In the genomic region with DNA sequence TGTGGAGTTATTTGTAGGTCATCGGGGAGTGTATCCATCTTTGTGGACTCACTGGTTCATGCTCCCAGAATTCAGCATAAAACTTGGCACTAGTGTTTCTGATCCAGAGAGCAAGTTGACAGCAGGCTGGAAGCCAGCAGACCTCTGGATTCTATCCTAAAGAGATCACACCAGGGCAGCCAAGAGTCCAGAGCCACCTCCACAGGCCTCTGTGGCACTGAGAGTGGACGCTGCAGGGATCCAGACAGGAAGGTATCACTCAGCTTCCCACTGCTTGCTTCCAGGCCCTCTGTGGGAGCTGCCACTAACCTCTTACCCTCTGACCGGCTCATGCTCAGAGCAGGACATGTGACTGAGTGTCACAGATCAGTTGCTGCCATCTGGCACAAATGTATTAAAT, we compare ENCODE assay signal across 11 mouse cellular contexts.
DNase-seq lines count a peak whose midpoint lies in the region; ATAC-seq and TF ChIP-seq lines count a peak whose summit lies in the region.
"Had no signal": no experiment of that assay in that cellular context is flagged by ENCODE, and none has a peak within 500 bp of the region (broad histone marks: within the 10 kb centered on the region; RNA-seq: fewer than 3 reads in every experiment).

No protein-coding gene starts in this region.

- no peak for TF ChIP-seq POLR2A in liver, adult 2 months (IDR thresholded peaks at IDR 0.05; ENCODE audit: extremely low read depth, insufficient read depth, low read length)

- H3K4me3 ChIP-seq in liver, adult 2 months (ENCODE audit: insufficient read depth, low read depth, low read length) = no peak overlapping the region
- no peak overlapping the region for H3K4me3 ChIP-seq in liver, postnatal 0 days (ENCODE audit: low read depth, low read length)
- no peak overlapping the region for H3K4me3 ChIP-seq in hindbrain, embryonic 15.5 days
- H3K4me3 ChIP-seq in layer of hippocampus, adult 2 months = no peak overlapping the region
- H3K4me3 ChIP-seq: limb, embryonic 12.5 days; megakaryocyte, embryonic 14.5 days had no signal

- no peak overlapping the region for H3K9ac ChIP-seq in liver, adult 2 months (ENCODE audit: low read depth, low read length)
- H3K9ac ChIP-seq in liver, postnatal 0 days (replicated peaks) = no peak overlapping the region
- no peak overlapping the region for H3K9ac ChIP-seq in hindbrain, embryonic 15.5 days
- H3K9ac ChIP-seq: limb, embryonic 12.5 days had no signal

- H3K4me2 ChIP-seq in liver, postnatal 0 days (ENCODE audit: low read depth, low read length) = no peak overlapping the region
- H3K4me2 ChIP-seq in hindbrain, embryonic 15.5 days = no peak overlapping the region
- H3K4me2 ChIP-seq: limb, embryonic 12.5 days had no signal

- no peaks in the 10 kb centered on the region for H3K36me3 ChIP-seq in liver, adult 2 months (ENCODE audit: control insufficient read depth, insufficient read depth, low read length)
- H3K36me3 ChIP-seq in liver, postnatal 0 days (replicated peaks; ENCODE audit: insufficient read depth, low read length) = no peaks in the 10 kb centered on the region
- no peaks in the 10 kb centered on the region for H3K36me3 ChIP-seq in hindbrain, embryonic 15.5 days
- H3K36me3 ChIP-seq: limb, embryonic 12.5 days had no signal

- H3K27me3 ChIP-seq in liver, adult 2 months (ENCODE audit: control insufficient read depth, insufficient read depth, low read length) = no peaks in the 10 kb centered on the region
- no peaks in the 10 kb centered on the region for H3K27me3 ChIP-seq in liver, postnatal 0 days (ENCODE audit: insufficient read depth, low read length)
- H3K27me3 ChIP-seq in hindbrain, embryonic 15.5 days = no peaks in the 10 kb centered on the region
- H3K27me3 ChIP-seq: limb, embryonic 12.5 days had no signal

- H3K79me2 ChIP-seq in liver, adult 2 months (ENCODE audit: control insufficient read depth, insufficient read depth, low read length) = no peaks in the 10 kb centered on the region

- H3K27ac ChIP-seq in liver, adult 2 months (replicated peaks; ENCODE audit: insufficient read depth, low read depth, low read length) = no peak overlapping the region
- H3K27ac ChIP-seq in liver, postnatal 0 days (ENCODE audit: low read depth) = no peak overlapping the region
- no peak overlapping the region for H3K27ac ChIP-seq in hindbrain, embryonic 15.5 days (replicated peaks)
- H3K27ac ChIP-seq in layer of hippocampus, adult 2 months = no peak overlapping the region
- H3K27ac ChIP-seq: limb, embryonic 12.5 days had no signal

- H3K4me1 ChIP-seq in liver, adult 2 months (ENCODE audit: control insufficient read depth, insufficient read depth, low read length) = peaks cover 2% of the 10 kb centered on the region; the same call in 1 of the 2 replicates
- H3K4me1 ChIP-seq in liver, postnatal 0 days (ENCODE audit: insufficient read depth) = peaks cover 2% of the 10 kb centered on the region; the same call in 1 of the 2 replicates
- H3K4me1 ChIP-seq in hindbrain, embryonic 15.5 days (replicated peaks) = 0 out of 2 replicates have a peak, but pooled peaks cover 3% of the 10 kb centered on the region
- H3K4me1 ChIP-seq: limb, embryonic 12.5 days; megakaryocyte, embryonic 14.5 days had no signal

- no peaks in the 10 kb centered on the region for H3K9me3 ChIP-seq in liver, postnatal 0 days (ENCODE audit: low read length)
- no peaks in the 10 kb centered on the region for H3K9me3 ChIP-seq in hindbrain, embryonic 15.5 days
- H3K9me3 ChIP-seq: limb, embryonic 12.5 days; megakaryocyte, embryonic 14.5 days had no signal

- no peak for TF ChIP-seq CTCF in liver, adult 2 months (IDR thresholded peaks at IDR 0.05; ENCODE audit: low read depth, low read length)
- TF ChIP-seq CTCF in liver, postnatal 0 days (IDR thresholded peaks at IDR 0.05; ENCODE audit: low read depth) = no peak
- TF ChIP-seq CTCF in layer of hippocampus, adult 2 months (conservative IDR thresholded peaks at IDR 0.05) = no peak

- ATAC-seq in liver, postnatal 0 days = no peak
- peak; percentile 66; the same call in 1 of the 2 replicates for ATAC-seq in hindbrain, embryonic 15.5 days (ENCODE audit: low FRiP score, low read depth)
- ATAC-seq: inflammation-experienced regulatory T-cells, adult 6 months had no signal

- DNase-seq in liver, adult 2 months (ENCODE audit: extremely low read depth, low read depth, low spot score) = peak; percentile 91
- DNase-seq in liver, postnatal 0 days = no peak
- DNase-seq in cerebellum, postnatal 10 days = peak; percentile 50 to 57
- DNase-seq in kidney, postnatal 4 days = peak; percentile 31 to 50
- no peak for DNase-seq in right cerebral cortex, postnatal 10 days (ENCODE audit: low spot score in 2 of 2)
- DNase-seq in layer of hippocampus, adult 2 months (ENCODE audit: low spot score in 2 of 2) = no peak
- DNase-seq in thymus, postnatal 14 days = no peak

- 16% methylated on average over 3 of the region's 3 CpGs for WGBS in liver, adult 2 months
- 78% methylated on average over 3 of the region's 3 CpGs for WGBS in liver, postnatal 0 days (ENCODE audit: insufficient replicate concordance)
- WGBS in hindbrain, embryonic 15.5 days = 63% methylated on average over 3 of the region's 3 CpGs

- no peak for TF ChIP-seq EP300 in liver, postnatal 0 days (IDR thresholded peaks at IDR 0.05; ENCODE audit: low read depth)

Comparison
In these comparisons a context has a peak if more than half of its experiments do, and no peak if none do; other contexts are left out.
1. DNase-seq: peak in liver, adult 2 months (single experiment), cerebellum, postnatal 10 days (2 of 2) and kidney, postnatal 4 days (2 of 2); none in liver, postnatal 0 days (single experiment), right cerebral cortex, postnatal 10 days (0 of 2), layer of hippocampus, adult 2 months (0 of 2) and thymus, postnatal 14 days (single experiment).